Mouse (Mus musculus) liver, embryonic 13.5 days (tissue): ENCODE measurements around the gene Nav2. TPM values are rescaled to one million over a fixed set of nuclear protein-coding genes. Genes with fewer than 3 reads are reported as not detected.

Experiments used
- ATAC-seq: fragments of 200-750 bp; cut with Nextera tagmentation; 2 replicates; pipeline ENCODE4 v1.8.0; 2017; ENCODE audit warnings: low read depth, mild to moderate bottlenecking, moderate number of reproducible peaks, moderate library complexity
- DNase-seq: peaks from one replicate; pipeline ENCODE4 v3.0.0; 2022
- H3K27ac ChIP-seq: fragments of 300-500 bp; sonication (generic); 2 replicates; pipeline ENCODE4 v1.5.1; 2015; ENCODE audit warnings: moderate library complexity, mild to moderate bottlenecking, inconsistent platforms
- H3K27me3 ChIP-seq: fragments of 300-500 bp; sonication (generic); 2 replicates; pipeline ENCODE4 v1.6.1; 2015; ENCODE audit warnings: mild to moderate bottlenecking, inconsistent platforms
- H3K36me3 ChIP-seq: fragments of 300-500 bp; sonication (generic); 2 replicates; pipeline ENCODE4 v1.6.1; 2015; ENCODE audit warnings: mild to moderate bottlenecking, inconsistent platforms
- H3K4me1 ChIP-seq: fragments of 300-500 bp; sonication (generic); replicated peaks from 2 replicates; pipeline ENCODE4 v1.6.1; 2015; ENCODE audit warnings: inconsistent platforms
- H3K4me2 ChIP-seq: fragments of 300-500 bp; sonication (generic); 2 replicates; pipeline ENCODE4 v1.6.1; 2015; ENCODE audit warnings: inconsistent platforms, mild to moderate bottlenecking, moderate library complexity
- H3K4me3 ChIP-seq: fragments of 300-500 bp; sonication (generic); replicated peaks from 2 replicates; pipeline ENCODE4 v1.5.1; 2015; ENCODE audit warnings: mild to moderate bottlenecking, inconsistent platforms
- H3K9ac ChIP-seq: fragments of 300-500 bp; sonication (generic); 2 replicates; pipeline ENCODE4 v1.6.1; 2015; ENCODE audit warnings: mild to moderate bottlenecking, inconsistent platforms
- H3K9me3 ChIP-seq: fragments of 300-500 bp; sonication (generic); replicated peaks from 2 replicates; pipeline ENCODE4 v1.6.1; 2016; ENCODE audit warnings: inconsistent platforms
- WGBS: fragments of 180-500 bp; shearing (Covaris S2); methylation state at CpG from one replicate; pipeline ENCODE4 v1.1.7; 2015; ENCODE audit not compliant: insufficient replicate concordance; 5-methylcytosine and 5-hydroxymethylcytosine counted together
- polyA plus RNA-seq: library from polyadenylated mRNA; unstranded; fragments of >200 nt; fragmentation: Nextera tagmentation; extraction: Ambion mirVana; gene quantifications from 2 replicates; pipeline ENCODE4 v1.2.1, GENCODE M21; 2015

Nav2 gene
- polyA plus RNA-seq, 1 experiment from 2014 or later = 1.8 TPM

- peaks cover 4% of the 10 kb centered on the region; the same call in 1 of the 2 replicates for H3K4me1 ChIP-seq
- 24% methylated on average over 11 of the region's 11 CpGs for WGBS
- H3K27me3 ChIP-seq = no peaks in the 10 kb centered on the region
- no peak overlapping the region for H3K27ac ChIP-seq
- ATAC-seq (no peak), DNase-seq (no peak)
- no peak overlapping the region for H3K9ac ChIP-seq
- H3K9me3 ChIP-seq = no peaks in the 10 kb centered on the region
- H3K36me3 ChIP-seq = peaks cover 13% of the 10 kb centered on the region
- no peak overlapping the region for H3K4me3 ChIP-seq
- H3K4me2 ChIP-seq = no peak overlapping the region
These were observed 636.5 kb downstream of the Nav2 start for GRCm38 (mm10) chr7:49544775-49545705.

DNA sequence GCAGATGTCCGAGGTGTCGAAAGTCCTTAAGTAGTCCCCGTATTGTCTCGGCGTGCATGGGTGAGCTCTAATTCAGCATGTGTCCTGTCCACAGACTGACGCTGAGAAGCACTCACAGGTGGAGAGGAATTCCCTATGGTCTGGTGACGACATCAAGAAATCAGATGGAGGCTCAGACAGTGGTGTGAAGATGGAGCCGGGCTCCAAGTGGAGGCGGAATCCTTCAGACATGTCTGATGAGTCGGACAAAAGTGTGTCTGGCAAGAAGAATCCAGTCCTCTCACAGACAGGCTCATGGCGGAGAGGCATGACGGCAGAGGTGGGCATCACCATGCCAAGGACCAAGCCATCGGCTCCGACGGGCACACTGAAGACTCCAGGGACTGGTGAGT, 637.2 kb downstream of the Nav2 start:
- peaks cover 14% of the 10 kb centered on the region for H3K36me3 ChIP-seq
- H3K9me3 ChIP-seq = no peaks in the 10 kb centered on the region
- H3K9ac ChIP-seq = no peak overlapping the region
- WGBS = 74% methylated on average over 15 of the region's 15 CpGs
- no peak overlapping the region for H3K4me2 ChIP-seq
- ATAC-seq (no peak), DNase-seq (no peak)
- H3K27ac ChIP-seq = no peak overlapping the region
- H3K27me3 ChIP-seq = no peaks in the 10 kb centered on the region
- H3K4me1 ChIP-seq = peaks cover 4% of the 10 kb centered on the region; the same call in 1 of the 2 replicates
- no peak overlapping the region for H3K4me3 ChIP-seq

- H3K36me3 ChIP-seq = peaks cover 23% of the 10 kb centered on the region
- WGBS = 85% methylated on average over 11 of the region's 11 CpGs
- H3K4me2 ChIP-seq = no peak overlapping the region
- DNase-seq (no peak), ATAC-seq (no peak)
- H3K4me1 ChIP-seq = peaks cover 4% of the 10 kb centered on the region; the same call in 1 of the 2 replicates
- H3K9me3 ChIP-seq = no peaks in the 10 kb centered on the region
- H3K4me3 ChIP-seq = no peak overlapping the region
- H3K27me3 ChIP-seq = no peaks in the 10 kb centered on the region
- H3K9ac ChIP-seq = no peak overlapping the region
- H3K27ac ChIP-seq = no peak overlapping the region
These were observed 639.9 kb downstream of the Nav2 start for GRCm38 (mm10) chr7:49548397-49548796.

DNA sequence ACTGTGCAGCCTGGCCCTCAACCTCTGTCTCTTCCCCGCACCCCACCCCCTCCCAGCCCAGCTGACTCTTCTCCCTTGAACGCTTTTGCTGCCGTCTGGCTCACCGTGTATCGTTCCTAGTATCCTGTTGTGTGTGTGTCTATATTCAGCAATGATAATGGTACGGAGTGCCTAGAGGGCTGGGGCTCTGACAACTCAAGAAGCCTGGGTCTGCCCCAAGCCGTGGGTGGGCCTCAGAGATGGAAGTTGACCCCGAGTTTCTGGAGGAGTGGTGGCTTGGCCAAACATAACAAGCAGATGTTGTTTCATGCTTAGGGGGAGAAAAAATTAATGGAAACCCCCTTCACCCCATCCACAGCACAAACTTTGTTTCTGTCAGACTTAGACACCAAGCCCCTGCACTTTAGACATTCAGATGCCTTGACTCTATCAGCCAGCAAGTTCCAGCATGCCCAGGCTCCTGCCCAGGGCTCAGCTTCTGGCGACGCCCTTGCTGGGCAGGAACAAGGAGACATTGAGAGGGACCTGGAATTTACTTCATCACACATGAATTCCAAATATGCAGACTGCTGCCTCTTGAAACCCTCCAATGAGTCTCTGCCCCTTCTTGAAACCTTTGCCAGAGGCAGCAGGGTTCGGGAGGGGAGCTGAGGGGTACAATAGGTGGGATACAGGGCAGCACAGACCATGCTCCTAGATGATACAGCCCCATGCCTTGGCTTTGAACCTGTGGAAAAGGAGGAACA, 644.9 kb downstream of the Nav2 start:
- Histone ChIP-seq H3K36me3 (peaks cover 14% of the 10 kb centered on the region; the same call in 1 of the 2 replicates), H3K27ac (no peak overlapping the region), H3K9me3 (no peaks in the 10 kb centered on the region), H3K4me1 (no peaks in the 10 kb centered on the region), H3K27me3 (no peaks in the 10 kb centered on the region), H3K4me3 (no peak overlapping the region), H3K9ac (no peak overlapping the region), H3K4me2 (no peak overlapping the region)
- 68% methylated on average over 11 of the region's 11 CpGs for WGBS
- no peak for ATAC-seq
- DNase-seq = no peak

DNA sequence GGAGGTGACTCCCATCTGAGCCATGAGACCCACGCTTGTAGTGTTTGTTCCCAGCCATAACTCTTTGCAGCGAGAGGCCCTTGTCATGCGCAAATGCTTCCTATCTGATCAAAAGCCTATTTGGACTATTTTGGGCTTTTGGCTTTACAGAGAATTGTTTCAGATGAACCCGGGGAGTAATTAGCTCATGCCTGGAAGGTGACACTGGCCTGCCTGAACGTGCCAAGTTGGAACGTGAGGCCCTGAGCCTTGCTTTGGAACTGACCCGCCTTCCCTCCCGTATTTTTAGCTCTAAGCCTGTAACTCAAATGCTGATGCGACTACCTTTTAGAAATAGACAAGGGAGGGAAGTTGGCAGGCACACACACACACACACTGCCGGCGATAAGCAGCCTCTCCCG, 649.7 kb downstream of the Nav2 start:
- Histone ChIP-seq H3K4me2 (no peak overlapping the region), H3K9me3 (no peaks in the 10 kb centered on the region; the same call in 1 of the 2 replicates), H3K4me1 (no peaks in the 10 kb centered on the region), H3K9ac (no peak overlapping the region), H3K27me3 (no peaks in the 10 kb centered on the region), H3K27ac (no peak overlapping the region), H3K36me3 (peaks cover 8% of the 10 kb centered on the region; the same call in 1 of the 2 replicates), H3K4me3 (no peak overlapping the region)
- 72% methylated on average over 12 of the region's 12 CpGs for WGBS
- ATAC-seq (no peak), DNase-seq (no peak)

GRCm38 (mm10) chr7:49558895-49559294, 650.4 kb downstream of the Nav2 start:
- no peak overlapping the region for H3K9ac ChIP-seq
- 60% methylated on average over 5 of the region's 5 CpGs for WGBS
- ATAC-seq (no peak), DNase-seq (no peak)
- no peak overlapping the region for H3K27ac ChIP-seq
- H3K9me3 ChIP-seq = no peaks in the 10 kb centered on the region; the same call in 1 of the 2 replicates
- H3K4me2 ChIP-seq = no peak overlapping the region
- peaks cover 8% of the 10 kb centered on the region; the same call in 1 of the 2 replicates for H3K36me3 ChIP-seq
- no peaks in the 10 kb centered on the region for H3K27me3 ChIP-seq
- no peaks in the 10 kb centered on the region for H3K4me1 ChIP-seq
- no peak overlapping the region for H3K4me3 ChIP-seq

DNA sequence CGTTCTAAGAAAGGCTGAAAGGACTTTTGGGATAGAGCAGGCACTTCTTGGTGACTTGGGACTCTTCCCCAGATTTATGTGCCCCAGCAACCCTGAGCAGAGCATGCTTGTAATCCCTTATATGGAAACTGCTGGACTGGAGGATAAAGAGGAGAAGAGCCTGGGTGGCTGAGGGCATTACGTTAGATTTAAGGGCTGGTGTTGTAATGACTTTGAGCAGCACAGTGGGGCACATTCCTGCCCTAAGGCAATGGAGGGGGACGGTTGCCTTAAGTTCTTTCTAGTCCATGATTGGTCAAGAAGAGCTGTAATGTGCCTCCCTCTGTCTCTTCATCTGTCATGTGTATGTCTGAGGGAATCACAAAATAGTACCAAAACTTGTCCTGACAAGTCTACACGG, 651.5 kb downstream of the Nav2 start:
- H3K9ac ChIP-seq = no peak overlapping the region
- no peak for DNase-seq
- H3K4me2 ChIP-seq = no peak overlapping the region
- no peaks in the 10 kb centered on the region; the same call in 1 of the 2 replicates for H3K9me3 ChIP-seq
- 50% methylated on average over 4 of the region's 4 CpGs for WGBS
- H3K27ac ChIP-seq = no peak overlapping the region
- no peaks in the 10 kb centered on the region for H3K27me3 ChIP-seq
- no peak overlapping the region for H3K4me3 ChIP-seq
- H3K36me3 ChIP-seq = peaks cover 8% of the 10 kb centered on the region; the same call in 1 of the 2 replicates
- H3K4me1 ChIP-seq = no peaks in the 10 kb centered on the region
- no peak for ATAC-seq

DNA sequence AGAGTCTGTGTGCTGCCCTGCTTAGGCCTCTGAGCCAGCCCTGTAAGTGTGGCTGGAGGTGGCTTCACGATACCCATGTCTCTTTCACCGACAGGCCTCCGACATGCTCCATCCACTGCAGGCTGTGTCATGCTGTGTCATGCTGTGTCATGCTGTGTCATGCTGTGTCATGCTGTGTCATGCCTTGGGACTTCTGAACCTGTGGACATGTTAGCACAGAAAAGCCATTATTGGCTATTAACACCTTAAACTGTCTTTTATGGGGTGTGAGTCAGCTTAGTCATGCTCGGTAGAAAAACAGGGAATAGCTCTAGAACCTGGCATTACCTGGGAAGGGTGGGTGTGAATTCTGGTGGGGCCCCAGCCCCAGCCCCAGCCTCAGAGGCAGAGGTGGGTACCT, 653.9 kb downstream of the Nav2 start:
- Histone ChIP-seq H3K4me1 (no peaks in the 10 kb centered on the region), H3K36me3 (peaks cover 16% of the 10 kb centered on the region; the same call in 1 of the 2 replicates), H3K27me3 (no peaks in the 10 kb centered on the region), H3K9ac (no peak overlapping the region), H3K27ac (no peak overlapping the region), H3K4me2 (no peak overlapping the region), H3K9me3 (no peaks in the 10 kb centered on the region; the same call in 1 of the 2 replicates), H3K4me3 (no peak overlapping the region)
- no peak for ATAC-seq
- WGBS = 73% methylated on average over 4 of the region's 4 CpGs
- DNase-seq = no peak

DNA sequence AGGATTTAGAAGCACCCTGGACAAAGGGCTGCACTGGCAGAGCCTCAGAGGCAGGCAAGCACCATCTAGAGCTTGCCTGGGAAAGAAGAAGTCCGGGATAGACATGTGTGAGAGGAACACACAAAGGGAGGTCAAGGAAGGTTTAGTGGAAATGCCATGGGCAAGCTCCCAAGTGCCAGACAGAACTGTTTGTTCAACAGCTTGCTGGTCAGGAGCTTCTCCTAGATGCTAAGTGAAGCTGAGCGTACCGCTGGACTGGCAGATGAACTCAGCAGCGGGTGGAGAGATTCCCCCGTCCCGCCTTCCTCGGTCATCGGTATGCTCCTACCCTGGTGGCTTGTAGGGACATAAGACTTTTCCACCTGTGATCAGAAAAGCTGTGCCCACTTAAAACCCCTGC, 654.3 kb downstream of the Nav2 start:
- no peak for ATAC-seq

DNA sequence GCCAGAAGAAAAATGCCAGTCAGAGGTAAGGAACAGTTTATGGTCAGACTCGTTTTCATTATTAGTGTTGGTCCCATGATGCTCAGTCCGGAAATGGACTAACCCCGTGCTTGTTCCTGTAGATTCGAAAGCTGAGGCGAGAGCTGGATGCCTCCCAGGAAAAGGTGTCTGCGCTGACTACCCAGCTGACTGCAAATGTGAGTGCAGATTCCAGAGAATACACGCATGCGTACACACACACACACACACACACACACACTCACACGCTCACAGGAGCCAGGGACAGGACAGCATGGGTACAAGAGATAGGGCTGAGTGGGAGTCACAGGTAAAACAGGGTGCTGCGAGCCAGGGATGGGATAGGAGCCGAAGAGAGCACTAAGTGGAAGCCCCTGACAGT, 656.6 kb downstream of the Nav2 start:
- H3K4me1 ChIP-seq = no peaks in the 10 kb centered on the region
- H3K9me3 ChIP-seq = no peaks in the 10 kb centered on the region; the same call in 1 of the 2 replicates
- H3K4me3 ChIP-seq = no peak overlapping the region
- no peak overlapping the region for H3K4me2 ChIP-seq
- DNase-seq = no peak
- ATAC-seq = no peak
- no peak overlapping the region for H3K27ac ChIP-seq
- no peak overlapping the region for H3K9ac ChIP-seq
- peaks cover 13% of the 10 kb centered on the region; the same call in 1 of the 2 replicates for H3K36me3 ChIP-seq
- H3K27me3 ChIP-seq = no peaks in the 10 kb centered on the region
- WGBS = 73% methylated on average over 11 of the region's 11 CpGs

More for the DNA sequence above, 654.3 kb downstream of the Nav2 start:
- Histone ChIP-seq H3K9me3 (no peaks in the 10 kb centered on the region; the same call in 1 of the 2 replicates), H3K27me3 (no peaks in the 10 kb centered on the region), H3K9ac (no peak overlapping the region), H3K4me1 (no peaks in the 10 kb centered on the region), H3K27ac (no peak overlapping the region), H3K4me3 (no peak overlapping the region), H3K36me3 (peaks cover 16% of the 10 kb centered on the region; the same call in 1 of the 2 replicates), H3K4me2 (no peak overlapping the region)
- WGBS = 86% methylated on average over 8 of the region's 8 CpGs
- DNase-seq = no peak

- ATAC-seq (no peak), DNase-seq (no peak)
- Histone ChIP-seq H3K4me1 (no peaks in the 10 kb centered on the region), H3K4me2 (no peak overlapping the region), H3K27me3 (no peaks in the 10 kb centered on the region), H3K4me3 (no peak overlapping the region), H3K9ac (no peak overlapping the region), H3K9me3 (no peaks in the 10 kb centered on the region; the same call in 1 of the 2 replicates), H3K36me3 (peaks cover 13% of the 10 kb centered on the region; the same call in 1 of the 2 replicates), H3K27ac (no peak overlapping the region)
- WGBS = 71% methylated on average over 11 of the region's 11 CpGs
These were observed 657.3 kb downstream of the Nav2 start for GRCm38 (mm10) chr7:49565798-49566197.
